Mouse (Mus musculus): ENCODE measurements around the gene Gtse1. TPM values are rescaled to one million over a fixed set of nuclear protein-coding genes. Genes with fewer than 3 reads are reported as not detected.

Gene Gtse1
- polyA plus RNA-seq, 1 experiment from 2014 or later, result 53.2 TPM

DNA sequence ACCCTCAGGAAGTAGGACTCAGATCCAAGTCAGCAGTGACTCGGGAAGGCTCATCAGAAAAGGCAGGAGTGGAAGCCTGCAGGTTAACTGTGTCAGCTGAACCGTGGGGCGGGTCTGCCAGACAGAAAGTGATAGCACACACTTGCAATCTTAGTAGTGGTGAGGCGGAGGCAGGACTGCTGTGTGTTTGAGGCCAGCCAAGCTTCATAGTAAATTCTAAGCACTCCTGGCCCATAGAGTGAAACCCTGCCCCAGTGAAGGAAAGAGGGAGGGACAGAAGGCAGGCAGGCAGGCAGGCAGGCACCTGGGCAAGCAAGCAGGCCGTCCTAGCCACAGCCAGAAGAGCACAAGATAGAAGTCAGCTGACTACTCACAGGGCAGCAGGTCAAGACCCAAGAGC lies 26.1 kb downstream of the Gtse1 start:
- Histone ChIP-seq H3K27ac (replicated peaks) (no peak overlapping the region), H3K27me3 (replicated peaks; ENCODE audit: low read depth, poor library complexity, severe bottlenecking) (no peaks in the 10 kb centered on the region), H3K4me1 (peaks cover 3% of the 10 kb centered on the region; the same call in 1 of the 2 replicates), H3K4me3 (no peak overlapping the region), H3K36me3 (replicated peaks) (peaks cover 68% of the 10 kb centered on the region), H3K9me3 (no peaks in the 10 kb centered on the region)
- DNase-seq (ENCODE audit: low spot score), result no peak
- 83% methylated on average over 5 of the region's 5 CpGs for WGBS

DNA sequence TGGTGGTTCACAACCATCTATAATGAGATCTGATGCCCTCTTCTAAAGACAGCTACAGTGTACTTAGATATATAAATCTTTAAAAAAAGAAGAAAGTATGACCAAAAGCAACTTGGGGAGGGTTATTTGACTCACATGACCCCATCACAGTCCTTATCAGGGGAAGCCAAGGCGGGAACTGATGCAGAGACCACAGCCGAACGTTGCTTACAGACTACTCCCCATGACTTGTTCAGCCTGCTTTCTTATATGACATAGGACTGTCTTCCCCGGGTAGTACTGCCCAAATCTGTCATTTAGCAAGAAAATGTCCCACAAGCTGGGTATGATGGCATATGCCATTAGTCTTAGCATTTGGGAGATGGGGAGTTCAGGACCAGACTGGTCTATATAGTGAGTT lies 29.7 kb downstream of the Gtse1 start:
- no peak for DNase-seq (ENCODE audit: low spot score)
- Histone ChIP-seq H3K27ac (replicated peaks) (no peak overlapping the region), H3K4me1 (no peaks in the 10 kb centered on the region), H3K36me3 (replicated peaks) (peaks cover 84% of the 10 kb centered on the region), H3K9me3 (no peaks in the 10 kb centered on the region), H3K4me3 (no peak overlapping the region), H3K27me3 (replicated peaks; ENCODE audit: low read depth, poor library complexity, severe bottlenecking) (no peaks in the 10 kb centered on the region)
- 94% methylated on average over 4 of the region's 4 CpGs for WGBS

DNA sequence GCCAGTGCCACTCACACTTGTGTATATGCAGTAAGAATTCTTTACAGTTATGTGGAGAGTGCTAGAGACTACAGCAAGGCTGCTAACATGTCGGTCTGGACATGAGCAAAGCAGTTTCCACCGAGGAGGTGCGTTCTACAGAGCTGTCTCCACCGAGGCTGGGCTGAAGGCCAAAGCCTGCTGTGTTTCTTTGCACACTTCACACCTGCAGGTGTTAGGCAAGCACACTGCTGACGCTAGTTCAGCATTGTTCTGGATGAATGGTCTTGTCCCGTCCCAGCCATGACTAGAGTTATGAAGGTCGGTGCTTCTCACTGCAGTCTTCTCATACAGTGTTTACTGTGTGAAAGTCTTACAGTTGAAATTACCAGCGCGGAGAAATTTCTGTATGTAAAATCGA lies 32.4 kb downstream of the Gtse1 start:
- no peak for DNase-seq (ENCODE audit: low spot score)
- Histone ChIP-seq H3K4me1 (no peaks in the 10 kb centered on the region), H3K9me3 (no peaks in the 10 kb centered on the region), H3K27me3 (replicated peaks; ENCODE audit: low read depth, poor library complexity, severe bottlenecking) (no peaks in the 10 kb centered on the region), H3K4me3 (no peak overlapping the region), H3K36me3 (replicated peaks) (peaks cover 85% of the 10 kb centered on the region), H3K27ac (replicated peaks) (no peak overlapping the region)
- WGBS, result 92% methylated on average over 10 of the region's 10 CpGs

DNA sequence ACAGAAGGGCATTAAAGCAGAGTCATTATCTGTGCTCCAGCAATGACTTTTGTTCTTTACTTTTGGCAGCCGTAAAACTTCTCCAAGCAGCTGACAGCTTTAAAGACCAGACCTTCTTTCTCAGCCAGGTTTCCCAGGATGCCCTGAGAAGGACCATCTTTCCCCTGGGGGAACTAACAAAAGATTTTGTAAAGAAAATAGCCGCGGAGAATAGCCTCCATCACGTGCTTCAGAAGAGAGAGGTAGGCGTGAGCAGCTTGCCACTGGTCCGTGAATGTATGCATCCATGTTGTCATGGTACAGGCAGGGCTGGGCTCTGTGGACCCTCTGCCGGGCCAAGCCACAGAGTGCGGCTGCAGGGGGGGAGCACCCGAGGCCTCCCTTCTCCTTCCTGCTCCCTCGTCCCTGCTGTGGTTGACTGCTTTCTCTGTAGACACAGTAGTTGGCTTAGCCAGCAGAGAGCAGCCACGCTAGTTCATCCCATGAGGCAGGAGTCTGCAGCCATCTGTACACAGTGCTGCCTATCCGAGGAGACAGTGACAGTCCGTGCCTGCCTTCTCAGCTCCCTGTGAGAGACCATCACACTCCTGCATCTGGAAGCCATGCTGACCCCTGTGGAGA lies 33.1 kb downstream of the Gtse1 start:
- H3K27me3 ChIP-seq (replicated peaks; ENCODE audit: low read depth, poor library complexity, severe bottlenecking), result no peaks in the 10 kb centered on the region
- no peak overlapping the region for H3K4me3 ChIP-seq
- no peak overlapping the region for H3K27ac ChIP-seq (replicated peaks)
- no peak for DNase-seq (ENCODE audit: low spot score)
- H3K9me3 ChIP-seq, result no peaks in the 10 kb centered on the region
- H3K36me3 ChIP-seq (replicated peaks), result peaks cover 91% of the 10 kb centered on the region
- 84% methylated on average over 13 of the region's 13 CpGs for WGBS
- no peaks in the 10 kb centered on the region for H3K4me1 ChIP-seq

DNA sequence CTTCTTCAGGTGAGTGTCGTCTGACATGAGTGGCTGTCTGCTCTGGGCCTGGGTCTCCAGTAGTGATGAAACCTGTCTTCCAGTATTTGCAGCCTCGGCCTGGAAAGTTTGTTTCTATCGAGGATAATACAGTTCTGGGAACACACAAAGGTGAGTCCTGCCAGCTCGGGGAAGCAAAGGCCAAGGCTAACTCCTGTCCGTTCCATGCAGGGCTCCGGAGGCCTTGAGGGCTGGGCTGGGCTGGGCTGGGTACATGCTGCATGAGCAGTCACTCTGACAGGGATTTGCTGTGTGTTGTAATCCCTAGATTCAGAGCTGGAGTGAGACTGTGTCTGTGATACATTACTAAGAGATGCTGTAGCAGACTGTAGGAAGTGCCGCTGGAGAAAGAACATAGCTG lies 34.3 kb downstream of the Gtse1 start:
- no peak for DNase-seq (ENCODE audit: low spot score)
- WGBS, result 90% methylated on average over 7 of the region's 7 CpGs

DNA sequence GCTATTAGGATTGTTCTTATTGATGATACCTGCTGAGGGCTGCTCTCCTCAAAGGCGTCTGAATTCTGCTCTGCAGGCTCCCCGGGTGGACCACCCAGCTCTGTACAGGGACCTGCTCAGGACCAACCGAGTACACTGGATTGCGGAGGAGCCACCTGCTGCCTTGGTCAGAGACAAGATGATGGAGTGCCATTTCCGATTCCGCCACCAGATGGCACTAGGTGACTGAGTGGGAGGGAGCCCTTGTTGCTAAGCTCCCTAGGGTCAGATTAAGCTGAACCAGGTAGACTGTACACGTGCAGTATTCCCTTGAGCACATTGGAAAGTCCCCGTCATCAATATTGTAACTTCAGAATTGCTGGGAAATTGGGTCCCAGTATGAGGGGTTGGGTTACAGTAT lies 36.7 kb downstream of the Gtse1 start:
- 15% methylated on average over 8 of the region's 8 CpGs for WGBS
- Histone ChIP-seq H3K9me3 (no peaks in the 10 kb centered on the region), H3K27me3 (replicated peaks; ENCODE audit: low read depth, poor library complexity, severe bottlenecking) (no peaks in the 10 kb centered on the region), H3K4me3 (no peak overlapping the region), H3K4me1 (peaks cover 3% of the 10 kb centered on the region; the same call in 1 of the 2 replicates), H3K27ac (replicated peaks) (no peak overlapping the region), H3K36me3 (replicated peaks) (peaks cover 96% of the 10 kb centered on the region)
- DNase-seq (ENCODE audit: low spot score), result peak; percentile 80

More for the DNA sequence above, 34.3 kb downstream of the Gtse1 start:
- Histone ChIP-seq H3K27ac (replicated peaks) (no peak overlapping the region), H3K27me3 (replicated peaks; ENCODE audit: low read depth, poor library complexity, severe bottlenecking) (no peaks in the 10 kb centered on the region), H3K9me3 (no peaks in the 10 kb centered on the region), H3K36me3 (replicated peaks) (peaks cover 92% of the 10 kb centered on the region), H3K4me1 (no peaks in the 10 kb centered on the region), H3K4me3 (no peak overlapping the region)

DNA sequence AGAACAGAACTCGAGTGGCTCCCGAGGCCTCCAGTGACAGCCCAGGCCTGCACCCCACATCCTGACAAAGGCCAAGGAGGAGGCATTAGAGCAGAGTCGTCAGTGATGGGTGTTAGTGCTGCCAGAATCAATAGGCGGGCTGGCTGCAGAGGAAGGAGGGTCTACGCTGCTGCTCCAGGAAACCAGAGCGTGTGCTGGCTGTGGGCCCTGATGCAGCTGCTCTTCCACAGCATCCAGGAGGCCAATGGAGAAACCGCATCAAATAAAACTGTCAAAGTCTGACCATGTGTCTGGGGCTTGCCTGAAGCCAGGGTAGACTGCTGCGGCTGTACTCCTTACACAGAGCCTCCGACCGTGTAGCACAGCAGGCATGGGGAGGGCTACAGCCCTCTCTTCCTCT lies 37.6 kb downstream of the Gtse1 start:
- H3K4me3 ChIP-seq, result no peak overlapping the region
- DNase-seq (ENCODE audit: low spot score), result no peak
- no peak overlapping the region for H3K27ac ChIP-seq (replicated peaks)
- H3K9me3 ChIP-seq, result no peaks in the 10 kb centered on the region
- WGBS, result 92% methylated on average over 10 of the region's 10 CpGs
- no peaks in the 10 kb centered on the region for H3K27me3 ChIP-seq (replicated peaks; ENCODE audit: low read depth, poor library complexity, severe bottlenecking)
- H3K4me1 ChIP-seq, result peaks cover 3% of the 10 kb centered on the region; the same call in 1 of the 2 replicates
- H3K36me3 ChIP-seq (replicated peaks), result peaks cover 96% of the 10 kb centered on the region

DNA sequence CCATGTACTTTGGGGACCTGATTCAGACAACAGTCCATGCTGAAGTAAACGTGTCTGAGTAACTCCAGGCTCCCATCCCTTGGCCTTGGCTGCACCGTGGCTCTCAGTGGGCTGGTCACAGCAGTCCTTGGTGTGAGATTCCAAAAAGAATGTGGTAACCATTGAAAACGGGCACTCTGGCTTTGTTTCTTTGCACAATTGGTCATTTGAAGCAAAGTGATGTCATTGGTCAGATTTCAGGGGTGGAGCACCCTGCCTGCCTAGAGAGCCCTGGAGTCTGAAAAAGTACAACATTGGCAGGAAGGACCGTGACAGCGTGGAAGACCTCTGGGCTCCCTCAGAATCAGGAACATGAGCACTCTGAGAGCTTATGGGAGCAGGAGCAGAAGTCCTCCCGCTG lies 39.9 kb downstream of the Gtse1 start:
- 74% methylated on average over 6 of the region's 6 CpGs for WGBS
- DNase-seq (ENCODE audit: low spot score), result no peak
- peaks cover 82% of the 10 kb centered on the region for H3K36me3 ChIP-seq (replicated peaks)
- no peaks in the 10 kb centered on the region for H3K27me3 ChIP-seq (replicated peaks; ENCODE audit: low read depth, poor library complexity, severe bottlenecking)
- no peak overlapping the region for H3K4me3 ChIP-seq
- H3K4me1 ChIP-seq, result peaks cover 3% of the 10 kb centered on the region; the same call in 1 of the 2 replicates
- no peaks in the 10 kb centered on the region for H3K9me3 ChIP-seq
- no peak overlapping the region for H3K27ac ChIP-seq (replicated peaks)

DNA sequence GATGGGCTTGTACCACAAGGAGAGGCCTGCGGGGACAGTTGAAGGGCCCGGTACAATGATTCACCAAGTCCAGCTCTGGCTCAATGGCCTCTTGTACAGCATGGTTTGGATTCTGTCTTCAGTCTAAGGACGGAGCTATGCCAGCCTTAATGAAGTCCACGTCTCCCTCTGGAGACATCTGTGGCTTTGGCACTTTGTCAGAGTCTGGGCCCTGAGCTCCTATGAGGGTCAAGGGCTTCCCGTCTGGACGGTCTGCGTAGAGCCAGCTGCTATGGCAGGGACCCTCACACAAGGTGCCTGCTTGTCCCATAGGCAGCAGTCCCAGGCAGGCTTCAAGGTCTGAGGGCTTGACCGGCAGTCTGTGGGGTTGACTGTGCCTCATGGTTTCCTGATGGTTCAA lies 40.8 kb downstream of the Gtse1 start:
- Histone ChIP-seq H3K9me3 (no peaks in the 10 kb centered on the region), H3K27ac (replicated peaks) (no peak overlapping the region), H3K4me3 (no peak overlapping the region), H3K27me3 (replicated peaks; ENCODE audit: low read depth, poor library complexity, severe bottlenecking) (no peaks in the 10 kb centered on the region), H3K4me1 (peaks cover 3% of the 10 kb centered on the region; the same call in 1 of the 2 replicates), H3K36me3 (replicated peaks) (peaks cover 75% of the 10 kb centered on the region)
- no peak for DNase-seq (ENCODE audit: low spot score)
- WGBS, result 91% methylated on average over 8 of the region's 8 CpGs

DNA sequence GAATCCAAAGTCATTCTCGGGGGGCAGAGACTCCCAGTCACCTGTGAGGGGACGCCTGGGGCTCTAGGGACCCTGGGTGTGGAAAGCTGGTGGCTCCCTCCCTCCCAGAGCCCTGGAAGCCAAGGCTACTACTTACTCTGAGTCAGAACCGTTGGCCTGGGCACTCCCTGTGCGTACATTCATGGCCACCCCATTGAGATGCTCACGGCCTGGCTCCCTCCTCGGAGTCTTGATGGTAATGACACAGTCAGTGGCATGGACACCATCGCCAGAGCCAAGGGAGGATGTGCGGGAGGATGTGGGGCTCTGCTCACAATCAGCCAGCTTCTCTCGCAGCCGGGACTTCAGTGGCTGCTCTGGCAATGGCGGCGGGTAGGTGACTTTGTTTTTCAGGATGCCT lies 41.3 kb downstream of the Gtse1 start:
- Histone ChIP-seq H3K36me3 (replicated peaks) (peaks cover 70% of the 10 kb centered on the region), H3K9me3 (no peaks in the 10 kb centered on the region), H3K27me3 (replicated peaks; ENCODE audit: low read depth, poor library complexity, severe bottlenecking) (no peaks in the 10 kb centered on the region), H3K4me1 (peaks cover 3% of the 10 kb centered on the region; the same call in 1 of the 2 replicates), H3K4me3 (no peak overlapping the region), H3K27ac (replicated peaks) (no peak overlapping the region)
- no peak for DNase-seq (ENCODE audit: low spot score)
- 81% methylated on average over 12 of the region's 12 CpGs for WGBS

DNA sequence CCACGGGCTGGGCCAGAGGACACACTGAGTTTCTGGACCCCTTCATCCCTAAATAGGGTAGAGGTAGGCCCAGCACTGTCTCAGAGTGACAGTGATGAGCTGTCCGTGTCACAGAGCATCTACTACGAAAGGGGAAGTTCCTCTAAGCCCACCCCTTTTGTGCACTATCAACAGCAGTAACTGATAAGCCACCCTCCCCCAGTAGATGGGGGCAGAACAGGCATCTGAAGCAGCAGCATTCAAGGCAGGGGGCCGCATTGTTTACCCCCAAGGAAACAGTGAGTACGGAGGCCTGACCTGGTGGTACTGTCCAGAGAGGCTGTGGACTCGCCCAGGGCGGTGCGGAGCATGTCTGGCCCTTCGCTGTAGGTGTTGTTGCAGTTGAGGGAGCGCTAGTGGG lies 43.0 kb downstream of the Gtse1 start:
- 84% methylated on average over 10 of the region's 10 CpGs for WGBS
- H3K4me3 ChIP-seq, result no peak overlapping the region
- peaks cover 54% of the 10 kb centered on the region for H3K36me3 ChIP-seq (replicated peaks)
- no peaks in the 10 kb centered on the region for H3K9me3 ChIP-seq
- no peak for DNase-seq (ENCODE audit: low spot score)
- no peaks in the 10 kb centered on the region for H3K27me3 ChIP-seq (replicated peaks; ENCODE audit: low read depth, poor library complexity, severe bottlenecking)
- H3K4me1 ChIP-seq, result peaks cover 3% of the 10 kb centered on the region; the same call in 1 of the 2 replicates
- no peak overlapping the region for H3K27ac ChIP-seq (replicated peaks)

DNA sequence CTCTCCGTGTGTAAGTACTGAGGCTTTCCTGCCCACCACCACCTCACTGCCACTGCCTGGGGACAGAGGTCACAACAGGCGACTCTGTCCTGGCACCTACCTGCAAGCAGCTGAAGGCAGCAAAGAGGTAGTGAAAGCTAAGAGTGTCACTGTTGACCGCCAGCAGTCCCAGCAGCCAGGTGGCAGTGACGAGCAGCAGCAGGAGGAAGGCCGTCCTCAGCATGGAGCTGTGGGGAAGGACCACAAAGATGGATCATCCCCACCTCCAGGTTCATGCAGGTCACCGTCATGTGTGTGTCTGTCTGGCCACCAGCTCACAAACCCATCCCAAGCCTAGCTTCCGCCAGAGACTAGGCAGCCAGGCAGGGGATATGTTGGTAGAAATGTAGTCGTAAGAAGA lies 44.3 kb downstream of the Gtse1 start:
- Histone ChIP-seq H3K4me3 (no peak overlapping the region), H3K36me3 (replicated peaks) (peaks cover 42% of the 10 kb centered on the region), H3K27me3 (replicated peaks; ENCODE audit: low read depth, poor library complexity, severe bottlenecking) (no peaks in the 10 kb centered on the region), H3K27ac (replicated peaks) (no peak overlapping the region), H3K4me1 (peaks cover 3% of the 10 kb centered on the region; the same call in 1 of the 2 replicates), H3K9me3 (no peaks in the 10 kb centered on the region)
- DNase-seq (ENCODE audit: low spot score), result peak; percentile 27
- WGBS, result 63% methylated on average over 8 of the region's 8 CpGs

DNA sequence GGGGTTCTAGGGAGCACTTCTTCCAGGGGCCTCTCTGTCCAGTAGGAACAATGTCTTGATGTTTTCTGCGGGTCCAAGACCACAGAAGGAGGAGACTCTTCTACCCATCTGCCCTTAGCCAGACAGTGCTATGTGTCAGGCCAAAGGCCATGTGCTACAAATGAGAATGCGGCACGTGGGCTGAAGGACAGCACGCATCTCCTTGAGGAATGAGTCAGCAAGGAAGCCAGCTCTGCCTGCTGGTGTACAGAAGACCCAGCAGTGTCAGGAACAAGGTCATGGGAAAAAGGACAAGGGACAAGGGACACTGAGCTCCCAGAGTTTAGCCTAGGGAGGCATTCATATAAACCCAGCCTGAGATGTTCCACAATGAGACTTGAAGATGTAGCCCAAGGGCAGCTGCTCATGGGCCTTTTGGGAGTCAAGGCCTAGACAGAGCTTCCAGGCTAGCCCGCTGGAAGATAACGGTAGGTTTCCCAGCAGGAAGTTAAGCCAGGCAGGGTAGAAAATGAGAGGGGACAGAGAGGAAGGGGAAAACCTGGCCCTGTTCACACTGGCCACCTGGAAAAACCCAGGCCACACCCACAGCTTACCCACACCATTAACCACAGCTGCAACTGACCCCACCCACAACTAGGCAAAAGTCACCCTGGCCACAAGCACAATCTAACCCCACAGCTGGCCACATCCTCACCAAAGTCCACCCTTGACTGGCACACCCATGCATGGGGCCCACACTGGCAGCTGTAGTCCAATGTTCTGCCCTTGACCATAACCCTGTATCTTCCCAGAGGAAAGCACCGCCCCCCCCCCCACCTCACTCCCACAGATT lies 49.3 kb downstream of the Gtse1 start:
- Histone ChIP-seq H3K36me3 (replicated peaks) (peaks cover 3% of the 10 kb centered on the region; the same call in 1 of the 2 replicates), H3K27me3 (replicated peaks; ENCODE audit: low read depth, poor library complexity, severe bottlenecking) (no peaks in the 10 kb centered on the region), H3K4me1 (no peaks in the 10 kb centered on the region), H3K4me3 (no peak overlapping the region), H3K27ac (replicated peaks) (no peak overlapping the region), H3K9me3 (no peaks in the 10 kb centered on the region)
- no peak for DNase-seq (ENCODE audit: low spot score)
- WGBS, result 87% methylated on average over 7 of the region's 7 CpGs

Data from embryonic facial prominence, embryonic 10.5 days (tissue).